Mouse (Mus musculus): ENCODE data around the gene Stag3. TPM values are rescaled to one million over a fixed set of nuclear protein-coding genes. Genes with fewer than 3 reads are reported as not detected.
A peak's percentile ranks its signal among the peaks of the same experiment; 100 is the strongest.

Stag3 gene
- total and polyA plus RNA-seq, 3 experiments, result 0.07 TPM; not detected in 2

GRCm38 (mm10) chr5:138260834-138261233 is 19.2 kb upstream of the Stag3 start:
- peaks cover 48% of the 10 kb centered on the region for H3K79me2 ChIP-seq (ENCODE audit: control insufficient read depth, insufficient read depth, low read length, poor library complexity)
- H3K36me3 ChIP-seq (ENCODE audit: control insufficient read depth in 1 of 2, insufficient read depth in 2 of 2, low read length in 2 of 2), result peaks cover 3 to 63% of the 10 kb centered on the region in 2 experiments; a peak in 3 of 4 replicates
- H3K27me3 ChIP-seq (ENCODE audit: control insufficient read depth in 1 of 2, insufficient read depth in 2 of 2, low read length in 2 of 2), result no peaks in the 10 kb centered on the region
- no peaks in the 10 kb centered on the region for H3K9me3 ChIP-seq (replicated peaks; ENCODE audit: insufficient read depth, low read length)
- peak; percentile 87 for DNase-seq (ENCODE audit: low read depth, low spot score)
- peaks cover 12 to 70% of the 10 kb centered on the region in 2 experiments for H3K4me1 ChIP-seq (ENCODE audit: control insufficient read depth in 1 of 2, insufficient read depth in 2 of 2, low read length in 2 of 2)
- H3K27ac ChIP-seq (ENCODE audit: control insufficient read depth, low read depth, low read length), result peak overlapping the region; percentile 100
- peak overlapping the region; percentile 93 for H3K9ac ChIP-seq (ENCODE audit: control insufficient read depth, low read depth, low read length, poor library complexity, severe bottlenecking)
- TF ChIP-seq MAX (IDR thresholded peaks at IDR 0.05; ENCODE audit: low read length), result peak; percentile 97
- peak; percentile 68 for TF ChIP-seq HCFC1 (IDR thresholded peaks at IDR 0.05; ENCODE audit: low read depth, low read length)
- peak; percentile 70; the same call in 1 of the 2 replicates for TF ChIP-seq POLR2AphosphoS2 (IDR thresholded peaks at IDR 0.05; ENCODE audit: low read length)
- peak; percentile 60; the same call in 1 of the 2 replicates for TF ChIP-seq MEF2A (IDR thresholded peaks at IDR 0.05; ENCODE audit: extremely low read depth, insufficient replicate concordance, low read depth, low read length, poor library complexity, severe bottlenecking)
- TF ChIP-seq RAD21 (IDR thresholded peaks at IDR 0.05; ENCODE audit: low read depth, low read length), result no peak
- 0 out of 2 replicates have a peak, but pooled peaks have one; percentile 35 for TF ChIP-seq KAT2A (conservative IDR thresholded peaks at IDR 0.05; ENCODE audit: low read depth, low read length)
- peak; percentile 100 for TF ChIP-seq ETS1 (IDR thresholded peaks at IDR 0.05; ENCODE audit: low read depth, low read length)
- TF ChIP-seq MAZ (IDR thresholded peaks at IDR 0.05; ENCODE audit: low read depth, low read length), result peak; percentile 73
- no peak; the same call in 1 of the 2 replicates for TF ChIP-seq USF1 (IDR thresholded peaks at IDR 0.05; ENCODE audit: low read depth, low read length)
- no peak; a peak in 2 of 4 replicates for TF ChIP-seq POLR2A (IDR thresholded peaks at IDR 0.05; ENCODE audit: control insufficient read depth in 1 of 2, insufficient read depth in 1 of 2, low read depth in 1 of 2, low read length in 2 of 2, poor library complexity in 1 of 2)
- no peak for TF ChIP-seq JUND (IDR thresholded peaks at IDR 0.05; ENCODE audit: low read depth, low read length)
- TF ChIP-seq TCF12 (IDR thresholded peaks at IDR 0.05; ENCODE audit: low read depth, low read length), result peak; percentile 97
- TF ChIP-seq ZC3H11A (IDR thresholded peaks at IDR 0.05; ENCODE audit: low read depth, low read length), result no peak
- TF ChIP-seq E2F4 (IDR thresholded peaks at IDR 0.05; ENCODE audit: borderline replicate concordance, low read depth, low read length), result no peak
- TF ChIP-seq SMC3 (IDR thresholded peaks at IDR 0.05; ENCODE audit: low read depth, low read length), result no peak
- TF ChIP-seq GABPA (IDR thresholded peaks at IDR 0.05; ENCODE audit: low read depth, low read length), result no peak
- peak; percentile 99 for TF ChIP-seq SIN3A (IDR thresholded peaks at IDR 0.05; ENCODE audit: low read length)
- peak; percentile 99 for TF ChIP-seq MYB (IDR thresholded peaks at IDR 0.05; ENCODE audit: low read depth, low read length)
- no peak for TF ChIP-seq ZNF384 (IDR thresholded peaks at IDR 0.05; ENCODE audit: low read depth, low read length)
- peak; percentile 77 for TF ChIP-seq BHLHE40 (IDR thresholded peaks at IDR 0.05; ENCODE audit: borderline replicate concordance, low read depth, low read length)
- peak; percentile 65 for TF ChIP-seq NELFE (IDR thresholded peaks at IDR 0.05; ENCODE audit: low read depth, low read length)
- peak; percentile 72 for TF ChIP-seq TAL1 (IDR thresholded peaks at IDR 0.05; ENCODE audit: low read length)
- TF ChIP-seq RCOR1 (IDR thresholded peaks at IDR 0.05; ENCODE audit: low read depth, low read length), result peak; percentile 95
- TF ChIP-seq CHD1 (IDR thresholded peaks at IDR 0.05; ENCODE audit: low read depth, low read length), result peak; percentile 35; the same call in 1 of the 2 replicates
- peak; percentile 100 for TF ChIP-seq GATA1 (IDR thresholded peaks at IDR 0.05; ENCODE audit: low read depth, low read length)
- peak; percentile 99 to 100 for TF ChIP-seq EP300 (IDR thresholded peaks at IDR 0.05; ENCODE audit: low read depth in 1 of 2, low read length in 2 of 2)
- TF ChIP-seq MXI1 (IDR thresholded peaks at IDR 0.05; ENCODE audit: low read depth, low read length), result peak; percentile 98
- TF ChIP-seq NRF1 (IDR thresholded peaks at IDR 0.05; ENCODE audit: insufficient read depth, low read depth, low read length, poor library complexity, severe bottlenecking), result no peak
- no peak for TF ChIP-seq POLR2AphosphoS5 (IDR thresholded peaks at IDR 0.05; ENCODE audit: borderline replicate concordance, low read depth, low read length)
- TF ChIP-seq MYC (IDR thresholded peaks at IDR 0.05; ENCODE audit: low read depth, low read length), result peak; percentile 99
- TF ChIP-seq ZMIZ1 (IDR thresholded peaks at IDR 0.05; ENCODE audit: low read depth, low read length), result peak; percentile 61; the same call in 1 of the 2 replicates
- peak; percentile 82; the same call in 1 of the 2 replicates for TF ChIP-seq MAFK (IDR thresholded peaks at IDR 0.05; ENCODE audit: borderline replicate concordance, low read depth, low read length)
- TF ChIP-seq CHD2 (IDR thresholded peaks at IDR 0.05; ENCODE audit: low read length), result no peak
- TF ChIP-seq ELF1 (IDR thresholded peaks at IDR 0.05; ENCODE audit: low read depth, low read length), result peak; percentile 19; the same call in 1 of the 2 replicates
- peak; percentile 86 for TF ChIP-seq TBP (IDR thresholded peaks at IDR 0.05; ENCODE audit: low read depth, low read length)
- no peak for TF ChIP-seq UBTF (IDR thresholded peaks at IDR 0.05; ENCODE audit: borderline replicate concordance, insufficient read depth, low read depth, low read length)
- peak overlapping the region in 1 of 2 experiments; percentile 68; a peak in 3 of 4 replicates for H3K4me3 ChIP-seq (ENCODE audit: control insufficient read depth in 1 of 2, insufficient read depth in 1 of 2, low read depth in 2 of 2, low read length in 2 of 2)
